Comparison of ENCODE assay signal across 8 mouse cellular contexts in the genomic region with DNA sequence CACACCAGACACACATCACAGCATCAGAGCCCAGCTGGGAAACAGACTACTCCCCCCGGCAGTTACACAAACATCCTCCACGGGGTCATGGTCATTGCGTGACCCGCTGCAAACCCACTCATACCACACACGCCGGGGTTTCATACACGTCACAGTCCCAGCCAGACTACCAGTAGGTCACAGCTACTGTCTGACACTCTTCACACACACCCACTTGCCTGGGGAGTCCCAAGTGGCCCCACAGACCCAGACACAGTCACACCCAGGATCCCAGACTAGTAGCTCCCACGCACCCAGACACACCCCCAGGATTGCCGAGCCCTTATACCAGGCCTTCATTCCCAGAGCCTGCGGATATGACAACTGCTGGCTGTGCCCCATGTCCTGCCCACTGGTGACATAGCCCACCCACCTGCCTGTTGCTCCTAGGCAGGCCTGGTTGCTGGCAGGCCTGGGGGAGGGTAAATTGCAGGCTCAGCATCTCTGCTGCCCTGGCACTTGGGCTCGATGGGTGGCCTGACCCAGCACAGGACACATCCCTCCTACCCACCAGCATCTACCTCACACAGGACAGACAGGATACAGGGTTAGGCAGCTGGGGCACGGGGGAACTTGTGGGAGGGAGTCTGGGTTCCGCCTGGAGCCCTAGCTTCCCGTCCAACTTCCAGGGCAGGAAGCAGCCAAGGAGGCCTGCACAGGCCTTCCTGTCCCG. TPM values are rescaled to one million over a fixed set of nuclear protein-coding genes. Genes with fewer than 3 reads are reported as not detected.
A peak's percentile ranks its signal among the peaks of the same experiment; 100 is the strongest.
DNase-seq lines count a peak whose midpoint lies in the region; ATAC-seq lines count a peak whose summit lies in the region.

No protein-coding gene starts in this region.

- peak overlapping the region; percentile 85 for H3K27ac ChIP-seq in heart, embryonic 13.5 days (replicated peaks)
- peak overlapping the region; percentile 81 for H3K27ac ChIP-seq in kidney, embryonic 15.5 days

- H3K36me3 ChIP-seq in heart, embryonic 13.5 days, result peaks cover 5% of the 10 kb centered on the region
- peaks cover 8% of the 10 kb centered on the region for H3K36me3 ChIP-seq in kidney, embryonic 15.5 days

- no peak for ATAC-seq in heart, embryonic 13.5 days (ENCODE audit: extremely low read depth, insufficient number of reproducible peaks, low FRiP score, low TSS enrichment)
- peak; percentile 19 for ATAC-seq in kidney, embryonic 15.5 days (replicated peaks; ENCODE audit: low FRiP score)
- no peak for ATAC-seq in erythroblast, adult 5-6 weeks (replicated peaks; ENCODE audit: low FRiP score, poor library complexity, severe bottlenecking)

- no peak overlapping the region for H3K4me3 ChIP-seq in heart, embryonic 13.5 days
- H3K4me3 ChIP-seq in kidney, embryonic 15.5 days (replicated peaks), result no peak overlapping the region

- WGBS in heart, embryonic 13.5 days, result 46% methylated on average over 15 of the region's 15 CpGs
- 18% methylated on average over 15 of the region's 15 CpGs for WGBS in kidney, embryonic 15.5 days

- peak; percentile 55 for DNase-seq in CD4-positive helper T cell, adult 2 months (ENCODE audit: low read depth, low spot score)
- DNase-seq in MN1 (ENCODE audit: low spot score), result peak; percentile 23
- DNase-seq in lung, postnatal 36 days, result peak; percentile 75
- no peak for DNase-seq in urinary bladder, adult 18-20 months (ENCODE audit: low spot score in 2 of 2)
- no peak for DNase-seq in left cerebral cortex, adult 11 months (ENCODE audit: low spot score)

- peaks cover 82% of the 10 kb centered on the region for H3K4me1 ChIP-seq in heart, embryonic 13.5 days
- peaks cover 76% of the 10 kb centered on the region for H3K4me1 ChIP-seq in kidney, embryonic 15.5 days

- no peaks in the 10 kb centered on the region for H3K27me3 ChIP-seq in heart, embryonic 13.5 days (replicated peaks)
- H3K27me3 ChIP-seq in kidney, embryonic 15.5 days, result peaks cover 13% of the 10 kb centered on the region

- H3K9me3 ChIP-seq in heart, embryonic 13.5 days, result no peaks in the 10 kb centered on the region
- H3K9me3 ChIP-seq in kidney, embryonic 15.5 days (replicated peaks), result no peaks in the 10 kb centered on the region

- peak overlapping the region; percentile 30 for H3K4me2 ChIP-seq in heart, embryonic 13.5 days
- H3K4me2 ChIP-seq in kidney, embryonic 15.5 days, result peak overlapping the region; percentile 35; the same call in 1 of the 2 replicates

- H3K9ac ChIP-seq in heart, embryonic 13.5 days, result peak overlapping the region; percentile 40; the same call in 1 of the 2 replicates
- H3K9ac ChIP-seq in kidney, embryonic 15.5 days, result no peak overlapping the region

RNA-seq across cellular contexts. Expression of a gene that starts 11.2 kb away (rescaled TPM):
- polyA plus RNA-seq in heart, embryonic 13.5 days (2015; fragmentation: Nextera tagmentation; extraction: Ambion mirVana), result 19.7 and 22.1 TPM in 2 replicates
- 22.2 and 26.2 TPM in 2 replicates for polyA plus RNA-seq in kidney, embryonic 15.5 days (2015; fragmentation: Nextera tagmentation; extraction: Ambion mirVana)
- 19.0 and 22.3 TPM in 2 replicates for total RNA-seq in erythroblast, adult 5-6 weeks (2015; ENCODE audit: low replicate concordance)
- total RNA-seq in erythroblast, adult 5-6 weeks (2017; ENCODE audit: low replicate concordance), result 14.7 and 17.7 TPM in 2 replicates

RNA-seq across cellular contexts. Expression of a gene that starts 20.9 kb away (rescaled TPM):
- polyA plus RNA-seq in heart, embryonic 13.5 days (2015; fragmentation: Nextera tagmentation; extraction: Ambion mirVana), result 4.3 TPM in 2 replicates
- 3.0 and 3.1 TPM in 2 replicates for polyA plus RNA-seq in kidney, embryonic 15.5 days (2015; fragmentation: Nextera tagmentation; extraction: Ambion mirVana)
- 64.9 and 68.1 TPM in 2 replicates for total RNA-seq in erythroblast, adult 5-6 weeks (2015; ENCODE audit: low replicate concordance)
- 11.2 and 12.0 TPM in 2 replicates for total RNA-seq in erythroblast, adult 5-6 weeks (2017; ENCODE audit: low replicate concordance)

RNA-seq across cellular contexts. Expression of a gene that starts 27.2 kb away (rescaled TPM):
- 30.8 and 32.8 TPM in 2 replicates for polyA plus RNA-seq in heart, embryonic 13.5 days (2015; fragmentation: Nextera tagmentation; extraction: Ambion mirVana)
- 28.4 and 32.3 TPM in 2 replicates for polyA plus RNA-seq in kidney, embryonic 15.5 days (2015; fragmentation: Nextera tagmentation; extraction: Ambion mirVana)
- total RNA-seq in erythroblast, adult 5-6 weeks (2015; ENCODE audit: low replicate concordance), result 7.5 and 8.1 TPM in 2 replicates
- 0.60 and 5.6 TPM in 2 replicates for total RNA-seq in erythroblast, adult 5-6 weeks (2017; ENCODE audit: low replicate concordance)

RNA-seq across cellular contexts. Expression of a gene that starts 32.8 kb away (rescaled TPM):
- 1.4 and 1.5 TPM in 2 replicates for polyA plus RNA-seq in heart, embryonic 13.5 days (2015; fragmentation: Nextera tagmentation; extraction: Ambion mirVana)
- 2.4 and 2.8 TPM in 2 replicates for polyA plus RNA-seq in kidney, embryonic 15.5 days (2015; fragmentation: Nextera tagmentation; extraction: Ambion mirVana)
- total RNA-seq in erythroblast, adult 5-6 weeks (2015; ENCODE audit: low replicate concordance), result 0.96 TPM in 1 of 2 replicates, not detected in the other
- total RNA-seq in erythroblast, adult 5-6 weeks (2017; ENCODE audit: low replicate concordance), result 0.09 TPM in 1 of 2 replicates, not detected in the other

RNA-seq across cellular contexts. Expression of a gene that starts 46.8 kb away (rescaled TPM):
- polyA plus RNA-seq in heart, embryonic 13.5 days (2015; fragmentation: Nextera tagmentation; extraction: Ambion mirVana), result 38.1 and 38.8 TPM in 2 replicates
- 61.3 and 65.0 TPM in 2 replicates for polyA plus RNA-seq in kidney, embryonic 15.5 days (2015; fragmentation: Nextera tagmentation; extraction: Ambion mirVana)
- 45.2 and 59.1 TPM in 2 replicates for total RNA-seq in erythroblast, adult 5-6 weeks (2015; ENCODE audit: low replicate concordance)
- 79.3 and 99.9 TPM in 2 replicates for total RNA-seq in erythroblast, adult 5-6 weeks (2017; ENCODE audit: low replicate concordance)

Comparison
In these comparisons a context has a peak if more than half of its experiments do, and no peak if none do; other contexts are left out.
1. DNase-seq: peak in CD4-positive helper T cell, adult 2 months (single experiment), MN1 (single experiment) and lung, postnatal 36 days (single experiment); none in urinary bladder, adult 18-20 months (0 of 2) and left cerebral cortex, adult 11 months (single experiment).